Mouse (Mus musculus): ENCODE data around the gene Ethe1. TPM values are rescaled to one million over a fixed set of nuclear protein-coding genes. Genes with fewer than 3 reads are reported as not detected.
A peak's percentile ranks its signal among the peaks of the same experiment; 100 is the strongest.

The Ethe1 gene
- 18.1 and 21.9 TPM in 2 replicates for polyA plus RNA-seq (2015; fragmentation: Nextera tagmentation; extraction: Ambion mirVana)

DNA sequence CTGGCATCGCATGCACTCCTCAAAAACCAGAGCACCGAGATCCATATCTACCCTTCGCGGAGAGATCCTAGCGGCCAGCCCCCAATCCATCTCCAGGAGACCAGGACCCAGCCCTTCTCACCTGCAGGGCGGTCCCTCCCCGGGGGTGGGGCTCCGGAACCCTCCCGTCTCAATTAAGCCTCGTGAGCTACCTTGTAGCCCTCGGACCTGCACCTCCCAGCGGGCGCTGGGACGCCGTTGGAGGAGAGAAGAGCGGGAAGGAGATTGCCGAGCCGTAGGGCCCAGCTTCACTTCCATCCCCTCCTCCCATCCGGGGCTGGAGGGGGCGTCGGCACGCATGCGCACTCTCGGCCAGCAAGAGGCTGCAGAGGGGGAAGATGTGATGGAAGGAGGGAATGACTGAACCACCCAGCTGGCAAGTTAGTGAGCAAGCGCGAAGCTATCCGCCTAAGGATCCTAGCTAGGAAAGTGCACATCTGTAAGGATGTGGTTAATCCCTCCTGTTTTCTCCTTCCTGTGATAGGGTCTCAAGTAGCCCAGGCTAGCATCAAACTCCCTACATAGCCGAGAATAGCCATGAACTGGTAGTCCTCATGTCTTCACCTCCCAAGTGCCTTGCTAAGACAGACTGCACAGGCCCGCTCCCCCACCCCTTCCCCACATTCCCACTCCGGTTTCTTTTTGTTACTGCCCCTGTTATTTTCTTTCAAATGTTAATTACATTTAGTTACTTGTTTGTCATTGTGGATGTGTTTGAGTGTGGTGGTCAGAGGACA is at the start of gene Ethe1, which contains the start of gene Zfp575:
Ethe1 (plus strand) TSS at position 214 of the 776 bp plus-strand sequence.
Zfp575 (minus strand) TSS at position 312 of the 776 bp plus-strand sequence.
- Histone ChIP-seq H3K27ac (replicated peaks) (peak within 1 kb of the TSS; percentile 62; the same call in 1 of the 2 replicates), H3K4me1 (replicated peaks) (peaks cover 13% of the 10 kb centered on the region), H3K9ac (peak within 1 kb of the TSS; percentile 85), H3K4me3 (peak within 1 kb of the TSS; percentile 61), H3K9me3 (no peaks in the 10 kb centered on the region), H3K4me2 (peak within 1 kb of the TSS; percentile 72), H3K36me3 (no peaks in the 10 kb centered on the region), H3K27me3 (peaks cover 25% of the 10 kb centered on the region)
- 9% methylated on average over 30 of the region's 30 CpGs for WGBS
- ATAC-seq (ENCODE audit: low read depth), result peak; percentile 81

DNA sequence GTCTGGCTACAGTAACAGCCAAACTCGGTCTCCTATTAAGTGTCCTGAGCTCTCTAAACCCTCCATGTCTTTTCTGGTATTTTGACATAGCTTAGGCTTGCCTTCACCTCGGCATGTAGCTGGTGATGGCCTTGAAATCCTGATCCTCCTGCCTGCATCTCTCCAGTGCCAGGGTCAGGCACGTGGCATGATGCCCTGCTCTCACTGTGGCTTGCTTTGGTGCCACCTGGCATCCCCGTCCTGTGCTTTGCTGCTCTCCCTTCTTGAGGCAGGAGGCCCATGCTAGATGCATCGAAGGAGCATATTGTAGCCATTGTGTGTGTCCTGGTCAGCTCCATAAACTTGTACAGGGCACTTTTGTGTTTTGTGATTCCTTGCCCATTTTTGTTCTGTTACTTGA is 49.8 kb upstream of the Ethe1 start:
- WGBS, result 81% methylated on average over 5 of the region's 5 CpGs

DNA sequence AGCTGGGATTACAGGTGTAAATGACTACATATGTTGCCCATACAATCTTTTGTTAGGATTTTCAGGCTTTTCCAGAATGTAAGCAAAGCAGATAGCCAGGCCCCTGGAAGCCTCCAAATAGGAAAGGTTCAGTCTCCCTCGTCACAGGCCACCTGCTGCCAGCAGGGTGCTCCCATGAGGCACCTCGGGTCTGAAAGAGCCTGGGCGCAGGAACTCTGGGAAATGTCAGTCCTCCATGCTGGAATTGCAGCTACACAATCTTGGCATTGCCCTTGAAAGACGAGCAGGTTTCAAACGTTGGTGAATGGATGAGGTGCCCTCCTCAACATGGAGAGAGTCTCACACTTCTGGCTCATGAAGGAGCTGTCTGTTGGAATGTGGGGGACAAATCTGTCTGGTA is 49.2 kb upstream of the Ethe1 start:
- H3K4me3 ChIP-seq, result no peak overlapping the region
- no peaks in the 10 kb centered on the region for H3K9me3 ChIP-seq
- H3K4me1 ChIP-seq (replicated peaks), result peaks cover 24% of the 10 kb centered on the region
- WGBS, result 46% methylated on average over 5 of the region's 5 CpGs
- no peak overlapping the region for H3K4me2 ChIP-seq
- peaks cover 6% of the 10 kb centered on the region for H3K27me3 ChIP-seq
- peaks cover 38% of the 10 kb centered on the region for H3K36me3 ChIP-seq
- ATAC-seq (ENCODE audit: low read depth), result no peak
- 0 out of 2 replicates have a peak overlapping the region, but pooled peaks have one; percentile 23 for H3K27ac ChIP-seq (replicated peaks)
- H3K9ac ChIP-seq, result no peak overlapping the region

More for the DNA sequence above, 49.8 kb upstream of the Ethe1 start:
- peaks cover 29% of the 10 kb centered on the region for H3K4me1 ChIP-seq (replicated peaks)
- H3K4me3 ChIP-seq, result no peak overlapping the region
- peaks cover 9% of the 10 kb centered on the region for H3K27me3 ChIP-seq
- peak overlapping the region; percentile 23; the same call in 1 of the 2 replicates for H3K27ac ChIP-seq (replicated peaks)
- no peaks in the 10 kb centered on the region for H3K9me3 ChIP-seq
- no peak for ATAC-seq (ENCODE audit: low read depth)
- no peak overlapping the region for H3K4me2 ChIP-seq
- H3K36me3 ChIP-seq, result peaks cover 41% of the 10 kb centered on the region
- H3K9ac ChIP-seq, result no peak overlapping the region

DNA sequence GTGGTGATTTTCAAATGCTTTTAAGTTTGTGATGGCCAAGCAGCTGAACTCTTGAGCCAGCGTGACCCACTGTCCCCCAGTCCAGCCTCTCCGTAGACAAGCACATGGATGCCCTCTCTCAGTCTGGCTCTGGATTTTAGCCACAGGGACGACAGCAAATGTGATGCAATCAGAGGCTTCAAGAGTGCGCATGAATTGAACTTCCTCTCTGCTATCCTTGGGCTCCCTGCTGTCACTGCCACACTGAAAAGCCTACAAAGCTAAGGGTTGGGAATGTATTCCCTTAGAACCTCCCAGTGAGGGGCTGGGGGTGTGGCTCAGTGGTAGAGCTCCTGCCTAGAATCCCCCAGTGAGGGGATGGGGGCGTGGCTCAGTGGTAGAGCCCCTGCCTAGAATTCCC is 48.6 kb upstream of the Ethe1 start:
- Histone ChIP-seq H3K27me3 (0 out of 2 replicates have a peak, but pooled peaks cover 2% of the 10 kb centered on the region), H3K4me1 (replicated peaks) (peaks cover 18% of the 10 kb centered on the region), H3K9me3 (no peaks in the 10 kb centered on the region), H3K4me3 (no peak overlapping the region), H3K9ac (no peak overlapping the region), H3K27ac (replicated peaks) (no peak overlapping the region), H3K4me2 (no peak overlapping the region), H3K36me3 (peaks cover 32% of the 10 kb centered on the region)
- WGBS, result 72% methylated on average over 5 of the region's 5 CpGs
- ATAC-seq (ENCODE audit: low read depth), result no peak

DNA sequence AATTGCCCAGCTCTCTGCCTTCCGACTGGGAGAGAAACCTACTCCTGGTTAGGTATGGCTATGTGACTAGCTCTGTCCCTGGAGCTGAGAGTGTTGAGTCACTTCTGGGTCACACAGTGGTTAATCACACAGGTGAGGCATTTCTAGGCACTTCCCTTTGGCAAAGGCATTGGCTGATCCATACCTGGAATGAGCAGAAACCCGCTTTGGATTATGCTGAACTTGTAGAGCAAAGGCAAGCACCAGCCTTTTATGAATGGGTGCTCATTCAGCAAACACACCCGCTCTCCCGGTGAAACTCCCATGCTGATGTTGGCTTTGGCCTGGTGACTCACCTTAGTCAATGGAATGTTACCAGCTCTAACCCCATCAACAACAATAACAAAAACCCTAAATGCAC is 47.7 kb upstream of the Ethe1 start:
- H3K36me3 ChIP-seq, result peaks cover 22% of the 10 kb centered on the region
- H3K27me3 ChIP-seq, result no peaks in the 10 kb centered on the region

DNA sequence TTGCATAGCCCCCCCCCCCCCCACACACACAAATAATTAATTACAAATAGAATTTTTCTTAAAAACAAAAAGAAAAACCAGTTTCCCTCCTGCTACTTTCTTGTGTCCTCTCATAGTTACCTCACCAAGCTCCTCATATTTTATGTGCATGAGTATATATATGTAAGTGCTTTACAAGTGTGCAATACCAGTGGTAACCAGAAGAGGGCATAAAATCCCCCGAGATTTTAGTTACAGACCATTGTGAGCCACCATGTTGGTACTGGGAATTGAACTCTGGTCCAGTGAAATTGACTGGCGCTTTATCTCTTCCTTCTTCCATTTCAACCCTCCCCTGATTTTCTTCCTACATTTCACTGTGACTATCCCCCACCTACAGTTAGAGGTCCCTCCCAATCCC is 42.8 kb upstream of the Ethe1 start:
- H3K36me3 ChIP-seq, result peaks cover 11% of the 10 kb centered on the region; the same call in 1 of the 2 replicates
- no peak overlapping the region for H3K4me2 ChIP-seq
- no peak overlapping the region for H3K27ac ChIP-seq (replicated peaks)
- H3K9ac ChIP-seq, result no peak overlapping the region
- no peak for ATAC-seq (ENCODE audit: low read depth)
- 80% methylated on average over 2 of the region's 2 CpGs for WGBS
- no peaks in the 10 kb centered on the region for H3K27me3 ChIP-seq
- peaks cover 15% of the 10 kb centered on the region for H3K4me1 ChIP-seq (replicated peaks)
- H3K4me3 ChIP-seq, result no peak overlapping the region
- no peaks in the 10 kb centered on the region for H3K9me3 ChIP-seq

More for the DNA sequence above, 47.7 kb upstream of the Ethe1 start:
- WGBS, result 96% methylated on average over 4 of the region's 4 CpGs
- H3K9me3 ChIP-seq, result no peaks in the 10 kb centered on the region
- peaks cover 8% of the 10 kb centered on the region for H3K4me1 ChIP-seq (replicated peaks)
- no peak overlapping the region for H3K4me3 ChIP-seq
- ATAC-seq (ENCODE audit: low read depth), result no peak
- no peak overlapping the region for H3K4me2 ChIP-seq
- no peak overlapping the region for H3K9ac ChIP-seq
- no peak overlapping the region for H3K27ac ChIP-seq (replicated peaks)

DNA sequence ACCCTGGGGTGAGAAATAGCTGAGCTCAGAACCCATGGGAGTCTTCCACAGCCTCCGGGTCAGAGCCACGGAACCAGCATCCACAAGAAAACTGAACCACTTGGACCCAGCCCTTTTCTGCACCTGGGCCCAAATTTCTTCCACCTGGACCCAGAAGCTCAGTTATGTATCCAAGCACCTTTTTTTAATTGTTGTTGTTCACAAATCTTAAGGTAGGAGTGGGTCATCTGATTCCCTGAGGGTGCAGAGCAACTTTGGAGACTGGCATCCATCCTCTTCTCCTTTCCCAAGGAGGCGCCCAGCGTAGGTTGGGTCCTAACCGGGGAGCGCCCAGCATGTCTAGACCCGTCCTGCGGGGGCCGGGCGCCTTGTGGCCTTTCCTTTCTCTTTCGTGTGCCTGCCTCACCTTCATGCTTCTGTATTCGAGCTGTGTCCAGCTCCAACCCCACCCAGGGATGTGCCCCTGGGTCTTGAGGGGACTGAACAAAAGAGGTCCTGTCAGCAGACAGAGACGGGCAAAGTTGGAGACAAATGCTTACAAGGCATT is 41.2 kb upstream of the Ethe1 start, which contains the start of the genes Pinlyp and Xrcc1:
Pinlyp (minus strand) TSS at position 51 of the 547 bp plus-strand sequence.
Xrcc1 (plus strand) TSS at position 222 of the 547 bp plus-strand sequence.
- Histone ChIP-seq H3K9me3 (no peaks in the 10 kb centered on the region), H3K9ac (peak within 1 kb of the TSS; percentile 89), H3K27me3 (no peaks in the 10 kb centered on the region), H3K27ac (replicated peaks) (peak within 1 kb of the TSS; percentile 64), H3K4me2 (peak within 1 kb of the TSS; percentile 69), H3K4me3 (peak within 1 kb of the TSS; percentile 84), H3K36me3 (peaks cover 26% of the 10 kb centered on the region), H3K4me1 (replicated peaks) (peaks cover 15% of the 10 kb centered on the region)
- ATAC-seq (ENCODE audit: low read depth), result peak; percentile 19
- 42% methylated on average over 13 of the region's 13 CpGs for WGBS

DNA sequence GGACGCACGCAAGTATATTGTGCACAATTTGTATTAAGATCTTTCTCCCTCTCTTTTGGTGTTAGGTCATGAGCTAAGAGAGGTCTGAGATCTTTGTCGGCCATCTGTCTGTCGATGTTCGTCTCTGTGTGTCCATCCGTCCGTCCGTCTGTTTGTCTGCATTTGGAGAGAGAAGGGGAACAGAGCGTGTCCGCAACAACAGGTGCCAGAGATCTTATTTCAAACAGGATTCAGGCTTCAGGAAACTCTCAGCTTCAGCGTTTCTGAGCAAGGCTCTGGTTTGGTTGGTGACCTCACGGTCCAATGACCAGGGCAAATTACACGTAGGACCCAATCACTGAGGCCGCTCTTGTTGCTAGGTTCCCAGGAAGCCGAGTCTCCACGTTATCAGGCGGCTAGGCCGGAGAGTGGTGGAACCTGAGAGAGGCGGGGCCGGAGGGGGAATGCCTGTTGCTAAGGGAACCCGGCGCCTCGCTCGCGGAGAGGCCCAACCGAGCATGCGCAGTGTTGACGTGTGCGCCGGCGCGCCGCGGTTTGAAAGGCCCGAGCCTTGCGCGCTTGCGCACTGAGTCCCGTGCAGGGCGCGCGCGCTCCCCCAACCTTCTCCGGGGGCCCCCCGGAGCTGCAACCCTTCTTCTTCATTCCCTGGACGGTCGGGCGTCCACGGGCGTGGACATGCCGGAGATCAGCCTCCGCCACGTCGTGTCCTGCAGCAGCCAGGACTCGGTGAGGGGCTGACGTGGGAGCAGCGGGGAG is 40.5 kb upstream of the Ethe1 start:
- H3K4me1 ChIP-seq (replicated peaks), result peaks cover 15% of the 10 kb centered on the region
- peaks cover 31% of the 10 kb centered on the region for H3K36me3 ChIP-seq
- peak; percentile 97 for ATAC-seq (ENCODE audit: low read depth)
- H3K4me3 ChIP-seq, result peak overlapping the region; percentile 84
- no peaks in the 10 kb centered on the region for H3K27me3 ChIP-seq
- H3K4me2 ChIP-seq, result peak overlapping the region; percentile 69
- no peaks in the 10 kb centered on the region for H3K9me3 ChIP-seq
- H3K27ac ChIP-seq (replicated peaks), result peak overlapping the region; percentile 64
- H3K9ac ChIP-seq, result peak overlapping the region; percentile 89
- 1% methylated on average over 57 of the region's 57 CpGs for WGBS

DNA sequence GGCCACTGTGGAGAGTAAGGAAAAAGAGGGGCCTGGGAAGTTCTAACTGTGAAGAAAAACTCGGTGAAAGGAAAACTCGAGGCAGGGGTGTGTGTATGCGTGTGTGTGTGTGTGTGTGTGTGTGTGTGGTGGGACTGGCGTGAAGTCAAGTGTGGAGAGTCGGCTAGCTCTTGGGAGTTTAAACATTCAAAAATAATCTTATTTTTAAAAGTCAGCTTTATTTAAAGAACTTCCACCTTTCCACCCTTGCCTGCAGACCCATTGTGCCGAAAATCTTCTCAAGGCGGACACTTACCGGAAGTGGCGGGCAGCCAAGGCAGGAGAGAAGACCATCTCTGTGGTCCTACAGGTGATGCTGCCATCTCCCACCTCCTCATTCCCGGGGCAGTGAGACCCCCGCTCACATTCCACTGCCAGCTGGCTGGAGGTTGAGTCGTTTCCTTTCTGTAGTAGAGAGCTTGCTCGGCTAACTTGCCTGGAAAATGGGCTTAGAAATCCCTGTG is 39.8 kb upstream of the Ethe1 start:
- Histone ChIP-seq H3K4me3 (peak overlapping the region; percentile 84), H3K27ac (replicated peaks) (peak overlapping the region; percentile 64), H3K9ac (peak overlapping the region; percentile 89), H3K4me1 (replicated peaks) (peaks cover 15% of the 10 kb centered on the region), H3K9me3 (no peaks in the 10 kb centered on the region), H3K36me3 (peaks cover 38% of the 10 kb centered on the region), H3K4me2 (peak overlapping the region; percentile 69), H3K27me3 (no peaks in the 10 kb centered on the region)
- 34% methylated on average over 13 of the region's 13 CpGs for WGBS
- peak; percentile 30; the same call in 1 of the 2 replicates for ATAC-seq (ENCODE audit: low read depth)

DNA sequence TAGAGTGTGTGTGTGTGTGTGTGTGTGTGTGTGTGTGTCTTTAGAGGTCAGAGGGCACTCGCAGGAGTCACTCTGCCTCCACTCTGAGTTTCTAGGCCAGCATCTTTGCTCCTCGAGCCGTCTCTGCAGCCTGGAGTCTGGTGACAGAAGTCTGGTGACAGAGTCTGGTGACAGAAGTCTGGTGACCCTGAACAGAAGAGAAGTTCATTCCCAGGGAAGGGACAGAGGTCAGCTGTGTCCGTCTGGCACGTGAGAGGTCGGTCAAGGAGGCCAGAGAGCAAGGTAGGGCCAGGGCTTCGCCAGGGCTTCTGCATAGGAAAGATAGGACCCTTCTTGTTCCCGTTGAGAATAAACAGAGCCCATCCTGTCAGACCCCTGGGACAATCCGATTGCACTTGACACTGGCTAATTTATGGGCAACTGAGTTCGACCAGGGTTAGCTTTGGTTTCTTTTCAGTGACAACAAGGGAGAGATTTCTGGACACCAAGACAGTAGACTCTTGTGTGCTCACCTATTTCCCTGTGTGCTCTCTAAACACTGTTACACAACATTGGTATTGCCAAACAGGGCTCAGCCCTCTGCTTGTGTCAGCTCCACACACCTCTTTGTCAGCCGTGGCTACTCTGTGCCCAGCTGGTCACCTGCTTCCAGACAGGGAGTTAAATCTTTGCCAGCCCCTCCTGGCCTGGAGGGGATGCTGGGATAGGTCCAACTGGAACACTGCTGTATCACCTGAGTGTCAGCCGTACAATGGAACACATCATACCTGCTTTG is 35.2 kb upstream of the Ethe1 start:
- Histone ChIP-seq H3K4me3 (no peak overlapping the region), H3K27ac (replicated peaks) (no peak overlapping the region), H3K4me1 (replicated peaks) (peaks cover 9% of the 10 kb centered on the region), H3K4me2 (no peak overlapping the region), H3K27me3 (no peaks in the 10 kb centered on the region), H3K9me3 (no peaks in the 10 kb centered on the region), H3K36me3 (peaks cover 65% of the 10 kb centered on the region), H3K9ac (no peak overlapping the region)
- ATAC-seq (ENCODE audit: low read depth), result no peak
- WGBS, result 80% methylated on average over 12 of the region's 12 CpGs

DNA sequence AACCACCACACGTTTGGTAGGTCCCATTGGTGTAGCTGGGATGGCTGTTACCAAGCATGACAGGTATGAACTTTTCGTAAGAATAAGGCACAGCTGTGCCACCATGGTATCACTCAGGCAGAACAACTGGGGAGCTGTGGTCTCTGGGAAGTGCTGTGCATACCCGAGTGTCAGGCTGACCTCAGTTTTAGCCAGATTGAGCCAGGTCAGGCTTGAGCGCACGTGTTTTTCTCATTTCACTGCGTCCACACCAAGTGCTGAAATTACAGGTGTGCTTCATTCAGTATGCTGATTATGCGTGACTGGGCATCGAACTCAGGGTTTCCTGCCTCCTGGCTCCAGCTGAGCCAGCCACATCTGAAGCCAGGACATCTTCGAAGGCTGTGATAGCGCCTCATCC is 31.6 kb upstream of the Ethe1 start:
- no peak for ATAC-seq (ENCODE audit: low read depth)
- H3K27ac ChIP-seq (replicated peaks), result no peak overlapping the region
- 92% methylated on average over 10 of the region's 10 CpGs for WGBS
- H3K36me3 ChIP-seq, result peaks cover 55% of the 10 kb centered on the region
- no peaks in the 10 kb centered on the region for H3K9me3 ChIP-seq
- H3K4me3 ChIP-seq, result no peak overlapping the region
- H3K4me1 ChIP-seq (replicated peaks), result no peaks in the 10 kb centered on the region
- no peak overlapping the region for H3K4me2 ChIP-seq
- H3K27me3 ChIP-seq, result no peaks in the 10 kb centered on the region
- H3K9ac ChIP-seq, result no peak overlapping the region
